Mouse (Mus musculus) heart, postnatal 14 days (tissue): ENCODE results near the gene Hoxb13. TPM values are rescaled to one million over a fixed set of nuclear protein-coding genes. Genes with fewer than 3 reads are reported as not detected.

Experiments used
- DNase-seq, 2 experiments: peaks; one replicate each; pipeline ENCODE4 v3.0.0; 2021 to 2022
- intact Hi-C: fragments of 180-260 bp; cut with DNase I; formaldehyde crosslinking; loops from one replicate; pipeline ENCODE4 v1.15.1; 2025
- long read RNA-seq, 2 experiments: library from polyadenylated mRNA; stranded (forward); transcript quantifications; one replicate each; pipeline ENCODE4 v2.0.0; 2021
- total RNA-seq, 2 experiments: library from RNA; stranded (reverse); gene quantifications; 2 replicates each; pipeline ENCODE4 v1.2.3; 2021

Gene Hoxb13
- not detected for total RNA-seq
- long read RNA-seq, experiment 1: 0 reads
- long read RNA-seq, experiment 2: 0 reads

GRCm38 (mm10) chr11:96193521-96194400 is at the start of gene Hoxb13:
Gene Hoxb13 (plus strand): TSS chr11:96194316.
- intact Hi-C loops: no loop called here

GRCm38 (mm10) chr11:96145622-96146270 is 48.4 kb upstream of the Hoxb13 start:
- peak; percentile 68 to 86 for DNase-seq
- intact Hi-C loops: loop anchor here (1.0 kb wide), 1 partner anchor 90 kb away; no protein-coding TSS in a partner anchor

More at GRCm38 (mm10) chr11:96193521-96194400, at the start of gene Hoxb13:
- DNase-seq: no peak

- DNase-seq: no peak
- intact Hi-C loops: no loop called here
Measured at GRCm38 (mm10) chr11:96147471-96147870, 46.6 kb upstream of the Hoxb13 start.

- intact Hi-C loops: no loop called here
- DNase-seq: no peak
Measured at GRCm38 (mm10) chr11:96164769-96165168, 29.3 kb upstream of the Hoxb13 start.

- intact Hi-C loops: no loop called here
- DNase-seq: no peak
Measured at GRCm38 (mm10) chr11:96168125-96168524, 26.0 kb upstream of the Hoxb13 start.

- DNase-seq: no peak
- intact Hi-C loops: no loop called here
Measured at GRCm38 (mm10) chr11:96169016-96169415, 25.1 kb upstream of the Hoxb13 start.

GRCm38 (mm10) chr11:96170711-96171379 is 23.3 kb upstream of the Hoxb13 start:
- no peak for DNase-seq
- intact Hi-C loops: no loop called here

GRCm38 (mm10) chr11:96171601-96172000 is 22.5 kb upstream of the Hoxb13 start:
- intact Hi-C loops: no loop called here

GRCm38 (mm10) chr11:96172511-96173287 is 21.4 kb upstream of the Hoxb13 start:
- intact Hi-C loops: no loop called here

More at GRCm38 (mm10) chr11:96171601-96172000, 22.5 kb upstream of the Hoxb13 start:
- no peak for DNase-seq

GRCm38 (mm10) chr11:96173288-96173840 is 20.8 kb upstream of the Hoxb13 start:
- intact Hi-C loops: no loop called here
- DNase-seq: no peak

More at GRCm38 (mm10) chr11:96172511-96173287, 21.4 kb upstream of the Hoxb13 start:
- DNase-seq: no peak

GRCm38 (mm10) chr11:96174881-96175280 is 19.2 kb upstream of the Hoxb13 start:
- intact Hi-C loops: no loop called here
- no peak for DNase-seq

GRCm38 (mm10) chr11:96175511-96175910 is 18.6 kb upstream of the Hoxb13 start:
- intact Hi-C loops: no loop called here
- DNase-seq: no peak

GRCm38 (mm10) chr11:96175951-96176530 is 18.1 kb upstream of the Hoxb13 start:
- intact Hi-C loops: no loop called here
- no peak for DNase-seq

GRCm38 (mm10) chr11:96176841-96177240 is 17.3 kb upstream of the Hoxb13 start:
- intact Hi-C loops: no loop called here
- DNase-seq: no peak

- DNase-seq: no peak
Measured at GRCm38 (mm10) chr11:96177546-96178174, 16.5 kb upstream of the Hoxb13 start.

GRCm38 (mm10) chr11:96178356-96178755 is 15.8 kb upstream of the Hoxb13 start:
- DNase-seq: no peak
- intact Hi-C loops: no loop called here

More at GRCm38 (mm10) chr11:96177546-96178174, 16.5 kb upstream of the Hoxb13 start:
- intact Hi-C loops: no loop called here

GRCm38 (mm10) chr11:96178911-96179503 is 15.1 kb upstream of the Hoxb13 start:
- no peak for DNase-seq
- intact Hi-C loops: no loop called here

- intact Hi-C loops: no loop called here
- no peak for DNase-seq
Measured at GRCm38 (mm10) chr11:96181061-96181460, 13.1 kb upstream of the Hoxb13 start.
